Mouse (Mus musculus) layer of hippocampus, adult 2 months (tissue): Measurements from ENCODE around the gene Azin2. TPM values are rescaled to one million over a fixed set of nuclear protein-coding genes. Genes with fewer than 3 reads are reported as not detected.
A peak's percentile ranks its signal among the peaks of the same experiment; 100 is the strongest.

ENCODE experiments used
- DNase-seq, 2 experiments: peaks; one replicate each; pipeline ENCODE4 v3.0.0; 2022; ENCODE audit warnings: low spot score in 2 of 2
- H3K27ac ChIP-seq: fragments of 200-600 bp; 2 replicates; pipeline ENCODE4 v1.8.1; 2022
- H3K4me3 ChIP-seq: fragments of 200-600 bp; 2 replicates; pipeline ENCODE4 v1.8.1; 2022; ENCODE audit warnings: mild to moderate bottlenecking
- CTCF ChIP-seq: fragments of 200-600 bp; conservative IDR thresholded peaks from 2 replicates; pipeline ENCODE4 v1.8.1; 2022; ENCODE audit warnings: antibody characterized with exemption, mild to moderate bottlenecking, moderate library complexity
- total RNA-seq, 2 experiments: library from RNA; stranded (reverse); gene quantifications; 2 replicates each; pipeline ENCODE4 v1.2.3; 2021

Azin2 gene
- total RNA-seq, 2 experiments from 2014 or later = 35.2 to 39.9 TPM

DNA sequence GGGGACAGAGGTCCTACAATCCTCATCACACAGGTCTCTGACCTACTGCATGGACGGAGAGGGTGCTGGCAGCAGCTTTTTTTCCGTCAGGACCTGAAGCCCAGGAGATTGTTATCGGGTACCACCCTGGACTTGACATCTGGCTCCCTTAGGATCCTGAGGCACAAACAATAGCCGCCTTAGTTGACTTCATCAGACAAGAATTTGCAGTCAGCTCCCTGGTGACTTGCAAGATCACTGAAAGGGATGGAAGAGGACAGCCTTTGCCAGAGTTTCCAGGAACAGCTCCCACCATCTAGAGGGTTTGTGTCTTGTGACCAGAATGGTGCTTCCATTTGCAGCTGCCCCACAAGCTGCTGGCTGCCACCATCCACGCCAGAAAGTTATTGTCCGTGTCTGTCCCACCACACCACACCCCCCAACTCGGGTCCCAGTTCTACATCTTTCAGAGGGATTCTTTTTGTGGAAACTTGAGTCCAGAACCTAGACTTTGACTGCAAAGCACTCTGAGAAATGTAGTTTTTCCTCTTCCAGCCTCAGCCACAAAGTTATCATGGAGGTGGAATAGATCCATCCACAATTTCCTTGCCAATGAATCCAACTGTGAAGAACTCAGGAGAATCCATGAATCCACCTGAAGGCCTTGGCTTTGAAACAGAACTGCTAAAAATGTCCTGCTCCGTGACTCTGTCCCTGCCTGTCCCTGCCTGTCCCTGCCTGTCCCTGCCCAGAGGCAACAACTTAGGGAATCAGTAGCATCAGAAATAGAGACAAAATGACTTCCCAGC lies 51.8 kb downstream of the Azin2 start:
- DNase-seq = no peak
- no peak overlapping the region for H3K27ac ChIP-seq
- TF ChIP-seq CTCF = no peak
- H3K4me3 ChIP-seq = no peak overlapping the region

DNA sequence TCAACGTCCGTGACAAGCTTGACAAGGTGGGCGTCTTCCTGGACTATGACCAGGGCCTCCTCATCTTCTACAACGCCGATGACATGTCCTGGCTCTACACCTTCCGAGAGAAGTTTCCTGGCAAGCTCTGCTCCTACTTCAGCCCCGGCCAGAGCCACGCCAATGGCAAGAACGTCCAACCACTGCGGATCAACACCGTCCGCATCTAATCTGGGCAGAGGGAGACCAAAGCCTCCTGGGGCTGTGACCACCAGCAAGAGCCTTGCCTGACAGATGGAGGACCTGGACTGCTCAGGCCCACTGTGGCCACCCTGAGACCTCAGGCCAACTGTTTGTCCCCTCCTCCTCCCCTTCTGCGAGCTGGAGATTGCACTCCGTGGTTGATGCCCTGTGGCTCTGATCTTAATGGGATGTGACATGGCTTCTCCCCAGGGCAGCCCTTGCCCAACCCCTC lies 52.8 kb downstream of the Azin2 start:
- no peak for TF ChIP-seq CTCF
- DNase-seq = no peak
- H3K27ac ChIP-seq = no peak overlapping the region
- H3K4me3 ChIP-seq = no peak overlapping the region

GRCm38 (mm10) chr4:128908586-128909377 lies 53.5 kb downstream of the Azin2 start:
- no peak overlapping the region for H3K27ac ChIP-seq

GRCm38 (mm10) chr4:128907238-128907968 lies 54.8 kb downstream of the Azin2 start:
- TF ChIP-seq CTCF = no peak
- H3K27ac ChIP-seq = no peak overlapping the region
- no peak overlapping the region for H3K4me3 ChIP-seq

More at GRCm38 (mm10) chr4:128908586-128909377, 53.5 kb downstream of the Azin2 start:
- H3K4me3 ChIP-seq = no peak overlapping the region
- peak in 1 of 2 experiments; percentile 63 for DNase-seq
- TF ChIP-seq CTCF = peak; percentile 93

GRCm38 (mm10) chr4:128906757-128907156 lies 55.5 kb downstream of the Azin2 start:
- H3K27ac ChIP-seq = no peak overlapping the region
- no peak for TF ChIP-seq CTCF
- no peak for DNase-seq
- H3K4me3 ChIP-seq = no peak overlapping the region

More at GRCm38 (mm10) chr4:128907238-128907968, 54.8 kb downstream of the Azin2 start:
- DNase-seq = no peak

DNA sequence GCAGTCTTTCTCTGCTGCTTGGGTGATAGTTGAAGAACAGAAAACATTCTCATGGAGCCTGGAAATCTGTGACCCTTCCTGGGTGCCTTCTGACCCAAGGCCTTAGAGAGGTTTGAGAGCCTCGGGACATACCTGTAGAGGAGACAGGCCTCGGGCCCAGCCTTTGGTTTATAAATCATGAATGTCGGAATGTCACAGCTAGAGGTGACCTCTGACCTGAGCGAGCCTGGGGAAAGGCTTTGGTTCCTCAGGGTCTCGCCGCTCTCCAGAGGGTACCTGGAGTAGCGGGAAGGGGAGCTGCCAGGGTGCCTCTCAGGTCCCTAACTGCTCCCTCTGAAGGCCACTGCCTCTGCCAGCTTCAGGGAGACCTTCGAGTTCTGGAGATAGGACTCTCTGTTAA lies 57.0 kb downstream of the Azin2 start:
- H3K4me3 ChIP-seq = no peak overlapping the region
- no peak overlapping the region for H3K27ac ChIP-seq
- no peak for DNase-seq
- no peak for TF ChIP-seq CTCF

DNA sequence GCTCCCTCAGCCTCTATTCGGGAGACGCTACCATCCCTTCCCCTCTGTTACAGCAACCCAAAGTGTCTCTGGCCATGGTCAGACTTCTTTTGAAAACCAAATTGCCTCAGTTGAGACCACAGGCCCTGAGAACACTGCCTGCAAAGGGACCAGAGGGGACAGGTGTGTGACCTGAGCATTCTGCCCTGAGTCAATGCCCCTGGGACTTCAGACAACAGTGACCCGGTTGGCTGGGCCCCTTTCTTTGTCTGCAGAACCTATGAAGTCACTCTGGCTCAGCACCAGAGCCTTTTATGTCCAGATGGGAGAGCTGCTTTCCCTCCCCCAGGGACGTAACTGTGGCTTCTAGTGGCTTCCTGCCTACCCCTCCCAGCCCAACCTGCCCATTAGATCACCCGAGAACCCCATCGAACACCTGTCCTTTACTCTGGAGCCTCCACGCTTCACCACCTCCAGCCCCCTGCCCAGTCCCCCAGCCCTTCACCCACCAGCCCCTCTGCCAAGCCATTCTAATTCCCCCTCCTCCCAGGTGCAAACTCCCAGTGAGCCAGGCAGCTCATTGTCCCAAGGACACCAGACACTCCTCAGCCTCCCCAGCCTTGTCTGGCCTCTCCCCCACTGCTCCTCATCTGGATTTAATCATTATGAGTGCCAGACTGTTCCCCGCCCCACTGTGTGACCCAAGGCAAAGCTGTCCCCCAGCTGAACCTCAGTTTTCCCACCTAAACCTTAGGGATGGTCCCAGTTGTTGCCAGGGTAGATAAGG lies 58.0 kb downstream of the Azin2 start:
- Histone ChIP-seq H3K27ac (no peak overlapping the region), H3K4me3 (no peak overlapping the region)
- no peak for DNase-seq
- no peak for TF ChIP-seq CTCF

GRCm38 (mm10) chr4:128902390-128902789 lies 59.9 kb downstream of the Azin2 start:
- H3K4me3 ChIP-seq = no peak overlapping the region
- no peak overlapping the region for H3K27ac ChIP-seq
- TF ChIP-seq CTCF = no peak
- no peak for DNase-seq

DNA sequence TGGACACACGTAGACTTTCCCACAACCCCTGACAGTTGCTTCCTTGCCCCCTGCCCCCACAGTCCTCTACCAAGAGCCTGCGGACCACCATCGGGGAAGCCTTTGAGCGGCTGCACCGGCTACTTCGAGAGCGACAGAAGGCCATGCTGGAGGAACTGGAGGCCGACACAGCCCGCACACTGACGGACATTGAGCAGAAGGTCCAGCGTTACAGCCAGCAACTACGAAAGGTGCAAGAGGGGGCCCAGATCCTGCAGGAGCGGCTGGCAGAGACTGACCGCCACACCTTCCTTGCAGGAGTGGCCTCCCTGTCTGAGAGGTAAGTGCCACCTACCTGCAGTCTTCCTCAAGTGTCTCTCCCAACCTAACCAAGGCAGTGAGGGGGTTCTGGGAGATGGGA lies 61.8 kb downstream of the Azin2 start:
- no peak for TF ChIP-seq CTCF
- H3K27ac ChIP-seq = no peak overlapping the region
- no peak for DNase-seq
- H3K4me3 ChIP-seq = no peak overlapping the region

- DNase-seq = peak; percentile 76 to 83
- Histone ChIP-seq H3K27ac (peak overlapping the region; percentile 67), H3K4me3 (no peak overlapping the region)
- peak; percentile 13; the same call in 1 of the 2 replicates for TF ChIP-seq CTCF
Measured at GRCm38 (mm10) chr4:128899332-128899731, 62.9 kb downstream of the Azin2 start.

- no peak for TF ChIP-seq CTCF
- H3K27ac ChIP-seq = no peak overlapping the region
Measured at GRCm38 (mm10) chr4:128897911-128898421, 64.3 kb downstream of the Azin2 start.

DNA sequence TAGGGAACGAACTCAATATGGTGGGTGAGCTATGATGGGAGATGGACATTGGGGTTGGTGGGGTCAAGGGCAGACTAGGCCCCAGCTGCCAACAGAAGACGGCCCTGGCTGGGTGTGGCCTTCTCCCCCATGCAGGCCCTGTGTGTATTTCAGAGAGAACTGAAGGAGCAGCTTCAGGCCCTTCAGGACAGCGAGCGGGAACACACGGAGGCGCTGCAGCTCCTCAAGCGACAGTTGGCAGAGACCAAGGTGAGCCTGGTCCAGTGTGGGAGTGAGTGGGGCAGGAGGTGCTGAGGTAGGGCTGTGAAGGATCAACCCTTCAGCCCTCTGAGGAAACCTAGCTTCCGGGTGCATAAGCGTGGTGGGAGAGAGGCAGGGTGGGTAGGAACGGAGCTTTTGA lies 65.6 kb downstream of the Azin2 start:
- no peak for TF ChIP-seq CTCF
- H3K27ac ChIP-seq = no peak overlapping the region
- DNase-seq = no peak
- H3K4me3 ChIP-seq = no peak overlapping the region

More at GRCm38 (mm10) chr4:128897911-128898421, 64.3 kb downstream of the Azin2 start:
- H3K4me3 ChIP-seq = no peak overlapping the region
- no peak for DNase-seq
